ENCODE assay signal across 8 mouse cellular contexts in the genomic region with DNA sequence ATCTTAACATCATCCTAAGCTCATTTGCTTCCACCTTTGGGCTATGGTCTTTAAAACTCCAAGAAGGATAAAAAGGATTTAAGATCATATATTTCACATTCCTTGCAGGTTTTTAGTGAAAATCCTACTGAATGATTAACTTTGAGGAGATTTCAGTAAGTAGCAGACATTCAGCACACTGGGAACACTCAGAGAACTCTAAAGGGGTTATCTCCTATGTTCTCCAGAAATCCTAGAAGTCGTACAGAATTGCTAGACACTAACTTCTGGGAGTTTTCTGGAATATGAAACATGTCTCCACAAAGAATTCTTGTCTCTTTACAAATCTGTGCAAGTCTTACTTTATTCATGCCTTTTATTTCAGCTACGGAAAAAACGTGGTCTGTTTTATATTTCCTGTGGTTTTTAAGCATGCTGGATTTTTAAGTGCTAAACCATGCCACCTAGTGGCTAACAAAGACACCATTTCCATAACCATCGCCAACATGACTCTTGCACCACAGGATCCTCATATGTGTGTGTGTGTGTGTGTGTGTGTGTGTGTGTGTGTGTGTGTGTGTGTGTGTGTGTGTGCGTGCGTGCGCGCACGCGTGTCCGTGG. TPM values are rescaled to one million over a fixed set of nuclear protein-coding genes. Genes with fewer than 3 reads are reported as not detected.
DNase-seq lines count a peak whose midpoint lies in the region; ATAC-seq and TF ChIP-seq lines count a peak whose summit lies in the region.

No protein-coding gene starts in this region.

- H3K4me3 ChIP-seq in G1E (ENCODE audit: low read depth, low read length): no peak overlapping the region
- H3K4me3 ChIP-seq in embryonic facial prominence, embryonic 12.5 days: peak overlapping the region; percentile 46
- H3K4me3 ChIP-seq in hindbrain, postnatal 0 days (ENCODE audit: low read length): no peak overlapping the region

- DNase-seq in heart, adult 18-20 months: peak; percentile 51 to 54
- no peak for DNase-seq in heart, postnatal 14 days
- DNase-seq in G1E (ENCODE audit: low spot score): no peak
- peak; percentile 83 for DNase-seq in hindbrain, postnatal 0 days (ENCODE audit: low spot score)
- no peak for DNase-seq in spleen, adult 18-20 months

- H3K9ac ChIP-seq in embryonic facial prominence, embryonic 12.5 days: 0 out of 2 replicates have a peak overlapping the region, but pooled peaks have one; percentile 42
- H3K9ac ChIP-seq in hindbrain, postnatal 0 days (replicated peaks; ENCODE audit: low read length): no peak overlapping the region

- 0 out of 2 replicates have a peak, but pooled peaks have one; percentile 7 for TF ChIP-seq CTCF in G1E (IDR thresholded peaks at IDR 0.05; ENCODE audit: low read depth, low read length)
- TF ChIP-seq CTCF in hindbrain, postnatal 0 days (IDR thresholded peaks at IDR 0.05; ENCODE audit: low read depth): peak; percentile 78

- peak; percentile 68 for ATAC-seq in G1E (ENCODE audit: extremely low read depth, insufficient number of reproducible peaks, low FRiP score, poor library complexity, severe bottlenecking)
- ATAC-seq in embryonic facial prominence, embryonic 12.5 days (ENCODE audit: insufficient number of reproducible peaks, insufficient read depth, low FRiP score, low TSS enrichment): no peak
- peak; percentile 89 for ATAC-seq in hindbrain, postnatal 0 days
- peak; percentile 99 for ATAC-seq in megakaryocyte progenitor cell, adult 5-6 weeks (replicated peaks; ENCODE audit: poor library complexity)
- no peak for ATAC-seq in erythroblast, adult 5-6 weeks (replicated peaks; ENCODE audit: low FRiP score, poor library complexity, severe bottlenecking)

- peak overlapping the region; percentile 88 for H3K27ac ChIP-seq in embryonic facial prominence, embryonic 12.5 days
- no peak overlapping the region for H3K27ac ChIP-seq in hindbrain, postnatal 0 days

- H3K27me3 ChIP-seq in G1E (ENCODE audit: insufficient read depth, low read length): no peaks in the 10 kb centered on the region
- H3K27me3 ChIP-seq in embryonic facial prominence, embryonic 12.5 days: no peaks in the 10 kb centered on the region
- H3K27me3 ChIP-seq in hindbrain, postnatal 0 days (ENCODE audit: insufficient read depth, low read length): no peaks in the 10 kb centered on the region

- H3K4me2 ChIP-seq in embryonic facial prominence, embryonic 12.5 days (replicated peaks): peak overlapping the region; percentile 51
- H3K4me2 ChIP-seq in hindbrain, postnatal 0 days (ENCODE audit: low read depth, low read length): peak overlapping the region; percentile 46

- no peaks in the 10 kb centered on the region for H3K9me3 ChIP-seq in G1E (replicated peaks)
- H3K9me3 ChIP-seq in embryonic facial prominence, embryonic 12.5 days: no peaks in the 10 kb centered on the region
- no peaks in the 10 kb centered on the region for H3K9me3 ChIP-seq in hindbrain, postnatal 0 days (ENCODE audit: low read length)

- intact Hi-C loops in heart, postnatal 14 days (cut with DNase I): loop anchor here (2.0 to 10.0 kb wide), 4 partner anchors 289 to 1086 kb away; no protein-coding TSS in a partner anchor

- H3K36me3 ChIP-seq in G1E (replicated peaks): no peaks in the 10 kb centered on the region
- no peaks in the 10 kb centered on the region for H3K36me3 ChIP-seq in embryonic facial prominence, embryonic 12.5 days
- H3K36me3 ChIP-seq in hindbrain, postnatal 0 days (ENCODE audit: insufficient read depth, low read length): no peaks in the 10 kb centered on the region

- H3K4me1 ChIP-seq in G1E (ENCODE audit: insufficient read depth, low read depth, low read length): no peaks in the 10 kb centered on the region
- H3K4me1 ChIP-seq in embryonic facial prominence, embryonic 12.5 days: peaks cover 10% of the 10 kb centered on the region
- no peaks in the 10 kb centered on the region for H3K4me1 ChIP-seq in hindbrain, postnatal 0 days (ENCODE audit: insufficient read depth, low read length)

- 3% methylated on average over 7 of the region's 11 CpGs for WGBS in embryonic facial prominence, embryonic 12.5 days
- WGBS in hindbrain, postnatal 0 days: 14% methylated on average over 7 of the region's 11 CpGs

RNA-seq across cellular contexts. Expression of a gene that starts 2.5 kb away (rescaled TPM):
- 100 to 1,000 TPM in 1 of 2 experiments, 10 to 100 TPM in 1; 97.5 to 107 TPM for total RNA-seq in heart, adult 18-20 months (2021)
- 1,000 to 10,000 TPM; 1,086 to 1,192 TPM for total RNA-seq in heart, postnatal 14 days (2021)
- not detected in 2 replicates for total RNA-seq in G1E (2014; fragmentation: Nextera tagmentation)
- 0.12 and 0.22 TPM in 2 replicates for total RNA-seq in G1E (2017)
- not detected in 2 replicates for polyA plus RNA-seq in G1E (2012)
- polyA plus RNA-seq in embryonic facial prominence, embryonic 12.5 days (2016; fragmentation: Nextera tagmentation; extraction: Ambion mirVana): 1,189 and 1,192 TPM in 2 replicates
- total RNA-seq in hindbrain, postnatal 0 days (2014; rRNA removed): 112 and 117 TPM in 2 replicates
- polyA plus RNA-seq in hindbrain, postnatal 0 days (2015; fragmentation: Nextera tagmentation; extraction: Ambion mirVana): 114 and 120 TPM in 2 replicates
- not detected in 2 replicates for total RNA-seq in megakaryocyte progenitor cell, adult 5-6 weeks (2015)
- total RNA-seq in megakaryocyte progenitor cell, adult 5-6 weeks (2017): not detected in 2 replicates
- total RNA-seq in erythroblast, adult 5-6 weeks (2015; ENCODE audit: low replicate concordance): 0.42 TPM in 1 of 2 replicates, not detected in the other
- total RNA-seq in erythroblast, adult 5-6 weeks (2017; ENCODE audit: low replicate concordance): 0.26 TPM in 1 of 2 replicates, not detected in the other

Comparison
In these comparisons a context has a peak if more than half of its experiments do, and no peak if none do; other contexts are left out.
1. DNase-seq: peak in heart, adult 18-20 months (2 of 2) and hindbrain, postnatal 0 days (single experiment); none in heart, postnatal 14 days (0 of 2), G1E (single experiment) and spleen, adult 18-20 months (0 of 2).
2. ATAC-seq: peak in G1E (single experiment), hindbrain, postnatal 0 days (single experiment) and megakaryocyte progenitor cell, adult 5-6 weeks (single experiment); none in embryonic facial prominence, embryonic 12.5 days (single experiment) and erythroblast, adult 5-6 weeks (single experiment).
3. RNA of a gene that starts 2.5 kb away (total RNA-seq): 1,086 to 1,192 TPM in heart, postnatal 14 days, 112 to 117 TPM in hindbrain, postnatal 0 days and 97.5 to 107 TPM in heart, adult 18-20 months; 0.26 to 0.42 TPM in erythroblast, adult 5-6 weeks, 0.12 to 0.22 TPM in G1E and not detected in megakaryocyte progenitor cell, adult 5-6 weeks; every median in the first group is over 10 times any median in the second.